Mouse (Mus musculus) liver, embryonic 16.5 days (tissue): ENCODE results near the gene Gm3373. TPM values are rescaled to one million over a fixed set of nuclear protein-coding genes. Genes with fewer than 3 reads are reported as not detected.
"Not testable (repeated sequence)": the region's sequence is repeated elsewhere in the genome, so short reads cannot be mapped to it uniquely, and the experiment has no call there.

Source experiments
- ATAC-seq: fragments of 200-750 bp; cut with Nextera tagmentation; 2 replicates; pipeline ENCODE4 v1.8.0; 2017; ENCODE audit warnings: low read depth, mild to moderate bottlenecking, moderate number of reproducible peaks, moderate library complexity
- H3K27ac ChIP-seq: fragments of 300-500 bp; sonication (generic); 2 replicates; pipeline ENCODE4 v1.5.1; 2014; ENCODE audit warnings: mild to moderate bottlenecking, low read length
- H3K27me3 ChIP-seq: fragments of 300-500 bp; sonication (generic); 2 replicates; pipeline ENCODE4 v1.6.1; 2014; ENCODE audit warnings: low read depth, low read length, mixed read lengths; ENCODE audit not compliant: control insufficient read depth, insufficient read depth
- H3K36me3 ChIP-seq: fragments of 300-500 bp; sonication (generic); 2 replicates; pipeline ENCODE4 v1.6.1; 2014; ENCODE audit warnings: mild to moderate bottlenecking; ENCODE audit not compliant: control insufficient read depth, insufficient read depth
- H3K4me1 ChIP-seq: fragments of 300-500 bp; sonication (generic); 2 replicates; pipeline ENCODE4 v1.6.1; 2014; ENCODE audit warnings: low read depth, low read length, mixed read lengths; ENCODE audit not compliant: control insufficient read depth
- H3K4me2 ChIP-seq: fragments of 300-500 bp; sonication (generic); 2 replicates; pipeline ENCODE4 v1.6.1; 2014; ENCODE audit warnings: low read depth, low read length, mixed read lengths
- H3K4me3 ChIP-seq: fragments of 300-500 bp; sonication (generic); 2 replicates; pipeline ENCODE4 v1.5.1; 2014; ENCODE audit warnings: low read depth, mild to moderate bottlenecking, low read length
- H3K9ac ChIP-seq: fragments of 300-500 bp; sonication (generic); 2 replicates; pipeline ENCODE4 v1.6.1; 2014; ENCODE audit warnings: low read depth, low read length
- H3K9me3 ChIP-seq: fragments of 300-500 bp; sonication (generic); replicated peaks from 2 replicates; pipeline ENCODE4 v1.6.1; 2016; ENCODE audit warnings: low read length; ENCODE audit not compliant: control insufficient read depth
- WGBS: fragments of 180-500 bp; shearing (Covaris S2); extraction: QIAGEN DNeasy Blood & Tissue Kit; methylation state at CpG from one replicate; pipeline ENCODE4 v1.1.7; 2014; ENCODE audit not compliant: insufficient replicate concordance; 5-methylcytosine and 5-hydroxymethylcytosine counted together
- polyA plus RNA-seq: library from polyadenylated mRNA; unstranded; fragments of >200 nt; fragmentation: Nextera tagmentation; extraction: Ambion mirVana; gene quantifications from 2 replicates; pipeline ENCODE4 v1.2.1, GENCODE M21; 2015

Gm3373 gene
- polyA plus RNA-seq = not detected in 2 replicates

GRCm38 (mm10) chr14:5741477-5741876 is at the start of gene Gm3373:
Gene Gm3373, minus strand, starts transcription at chr14:5741577.
- not testable (repeated sequence) for H3K4me2 ChIP-seq, ATAC-seq, H3K9ac ChIP-seq, H3K4me3 ChIP-seq, H3K4me1 ChIP-seq, H3K27ac ChIP-seq, H3K27me3 ChIP-seq, H3K36me3 ChIP-seq, H3K9me3 ChIP-seq
- WGBS = no CpG with 5 or more reads among the region's 37 CpGs

- H3K27me3 ChIP-seq, H3K27ac ChIP-seq, ATAC-seq, H3K4me1 ChIP-seq, H3K9me3 ChIP-seq, H3K9ac ChIP-seq, H3K4me3 ChIP-seq, H3K4me2 ChIP-seq, H3K36me3 ChIP-seq: not testable (repeated sequence)
- WGBS = no CpG with 5 or more reads among the region's 2 CpGs
Observed at GRCm38 (mm10) chr14:5687357-5687756, 54.0 kb downstream of the Gm3373 start, which contains the start of gene Gm9603. Gene Gm9603, minus strand, starts transcription at chr14:5687457.

Other genes with a start within 250 kb of the Gm3373 start
- not detected in 2 replicates for gene Gm3488, start 239.9 kb downstream of the Gm3373 start, polyA plus RNA-seq
- gene Gm3532, start 203.1 kb downstream of the Gm3373 start, polyA plus RNA-seq = not detected in 2 replicates
- not detected in 2 replicates for gene Gm8265, start 108.5 kb downstream of the Gm3373 start, polyA plus RNA-seq
- gene Gm9603, start 54.1 kb downstream of the Gm3373 start, polyA plus RNA-seq = not detected in 2 replicates
- not detected in 2 replicates for gene Gm3383, start 66.4 kb upstream of the Gm3373 start, polyA plus RNA-seq
- gene Gm3424, start 88.8 kb upstream of the Gm3373 start, polyA plus RNA-seq = not detected in 2 replicates
- not detected in 2 replicates for gene Gm8237, start 138.8 kb upstream of the Gm3373 start, polyA plus RNA-seq
- gene Gm3248, start 220.2 kb upstream of the Gm3373 start, polyA plus RNA-seq = not detected in 2 replicates
- gene Gm3453, start 237.6 kb upstream of the Gm3373 start, polyA plus RNA-seq = not detected in 2 replicates